Mouse (Mus musculus): ENCODE measurements at regions not wholly inside any gene's neighbourhood (a gene's known extent, or its start where the extent isn't known, plus 50 kb on each side); places are given as distances from the start of the nearest gene placed in this dataset.

GRCm38 (mm10) chr10:46045474-46046093 lies 468.0 kb downstream of the Hace1 start:
- TF ChIP-seq CTCF (IDR thresholded peaks at IDR 0.05; ENCODE audit: borderline replicate concordance, insufficient read depth, low read length) (no peak), POLR2A (IDR thresholded peaks at IDR 0.05; ENCODE audit: low read depth, low read length) (no peak)
